Mouse (Mus musculus) hindlimb bud, embryonic 11.5 days (tissue): ENCODE results near the gene Cpne2.
A peak's percentile ranks its signal among the peaks of the same experiment; 100 is the strongest.

Source experiments
- DNase-seq: peaks from one replicate; pipeline ENCODE4 v3.0.0-alpha.2; 2012; ENCODE audit warnings: low read depth, low spot score; ENCODE audit errors: extremely low spot score

Cpne2 gene

GRCm38 (mm10) chr8:94532873-94533671 is at the start of gene Cpne2:
Cpne2 (plus strand) TSS chr8:94532990.
- DNase-seq, result no peak

- no peak for DNase-seq
Observed at GRCm38 (mm10) chr8:94485288-94485687, 47.5 kb upstream of the Cpne2 start.

GRCm38 (mm10) chr8:94485882-94486281 is 46.9 kb upstream of the Cpne2 start:
- DNase-seq, result peak; percentile 18

- no peak for DNase-seq
Observed at GRCm38 (mm10) chr8:94488016-94488415, 44.8 kb upstream of the Cpne2 start.

- DNase-seq, result no peak
Observed at GRCm38 (mm10) chr8:94489809-94490483, 42.8 kb upstream of the Cpne2 start.

GRCm38 (mm10) chr8:94492021-94492681 is 40.6 kb upstream of the Cpne2 start:
- peak; percentile 46 for DNase-seq

DNA sequence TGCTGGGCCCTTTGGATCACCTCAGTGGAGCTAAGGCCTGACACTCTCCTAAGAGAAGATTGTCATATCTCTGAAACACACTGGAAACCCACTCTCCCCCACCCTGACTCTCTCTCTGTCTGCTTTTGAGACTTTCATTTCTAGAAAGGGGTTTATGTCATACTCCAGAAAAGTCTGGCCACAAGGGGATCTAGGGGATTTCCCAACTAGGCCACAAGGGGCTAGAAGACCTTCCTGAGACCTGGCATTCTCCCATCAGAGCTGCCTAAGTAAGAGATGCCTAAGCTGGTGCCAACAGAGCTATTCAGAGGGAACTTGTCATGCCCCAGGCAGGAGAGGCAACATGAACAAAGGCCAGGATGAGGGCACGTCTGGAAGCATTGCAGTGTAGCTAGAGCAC is 39.5 kb upstream of the Cpne2 start:
- DNase-seq, result no peak

DNA sequence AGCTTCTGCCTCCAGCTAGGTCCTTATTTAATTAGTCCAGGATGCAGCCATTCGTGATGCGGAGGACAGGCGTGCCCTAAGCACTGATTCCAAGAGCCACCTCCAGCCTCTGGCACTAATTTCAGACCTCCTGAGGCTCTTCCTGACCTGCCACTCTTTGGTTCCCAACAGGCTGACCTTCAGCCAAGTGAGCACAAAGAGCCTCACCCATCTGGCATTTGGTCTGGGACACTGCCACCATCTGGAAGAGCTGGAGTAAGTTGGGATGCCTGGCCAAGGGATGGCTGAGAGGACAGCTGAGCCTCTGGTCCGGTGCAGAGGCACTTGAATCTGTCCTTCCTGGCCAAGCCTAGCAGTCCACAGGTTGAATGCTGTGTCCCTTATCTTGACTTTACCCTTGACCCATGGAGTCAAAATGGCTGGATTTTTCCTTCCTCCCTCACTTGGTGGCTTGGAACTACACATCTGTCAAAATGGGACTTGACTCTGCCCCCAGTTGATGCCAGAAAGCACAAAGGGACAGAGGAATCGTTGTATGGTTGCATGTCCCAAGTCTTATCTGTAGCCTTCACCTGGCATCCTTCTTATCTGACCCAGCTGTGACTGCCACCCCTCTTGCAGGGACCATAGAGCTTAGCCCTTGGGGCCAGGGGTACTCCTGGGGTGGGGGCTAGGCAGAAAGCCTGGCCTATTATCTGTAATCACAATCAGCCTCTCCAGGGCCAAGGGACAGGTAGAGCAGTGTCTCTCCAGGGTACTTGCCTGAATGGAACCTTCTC is 17.2 kb upstream of the Cpne2 start:
- no peak for DNase-seq

- DNase-seq, result no peak
Observed at GRCm38 (mm10) chr8:94516209-94516593, 16.6 kb upstream of the Cpne2 start.

GRCm38 (mm10) chr8:94516766-94517165 is 16.0 kb upstream of the Cpne2 start:
- DNase-seq, result no peak

- no peak for DNase-seq
Observed at GRCm38 (mm10) chr8:94518331-94518730, 14.5 kb upstream of the Cpne2 start.

DNA sequence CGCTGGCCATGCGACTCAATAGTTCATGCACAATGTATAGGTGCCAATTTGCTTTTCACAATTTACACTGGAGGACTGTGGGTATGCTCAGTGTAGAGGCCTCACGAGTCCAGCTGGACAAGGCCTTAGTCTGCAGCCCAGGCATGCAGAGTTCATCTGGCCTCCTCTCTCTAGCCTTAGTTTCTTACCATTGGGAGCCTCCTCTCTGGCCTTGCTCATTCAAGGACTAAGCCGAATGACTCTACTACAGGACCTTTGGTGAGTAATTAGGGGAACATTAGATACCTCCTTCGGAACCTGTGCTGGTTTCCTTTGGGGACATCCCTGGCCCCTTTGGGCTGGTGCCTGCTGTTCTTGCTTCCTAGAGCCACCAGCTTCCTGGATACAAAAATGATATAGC is 13.8 kb upstream of the Cpne2 start:
- no peak for DNase-seq

DNA sequence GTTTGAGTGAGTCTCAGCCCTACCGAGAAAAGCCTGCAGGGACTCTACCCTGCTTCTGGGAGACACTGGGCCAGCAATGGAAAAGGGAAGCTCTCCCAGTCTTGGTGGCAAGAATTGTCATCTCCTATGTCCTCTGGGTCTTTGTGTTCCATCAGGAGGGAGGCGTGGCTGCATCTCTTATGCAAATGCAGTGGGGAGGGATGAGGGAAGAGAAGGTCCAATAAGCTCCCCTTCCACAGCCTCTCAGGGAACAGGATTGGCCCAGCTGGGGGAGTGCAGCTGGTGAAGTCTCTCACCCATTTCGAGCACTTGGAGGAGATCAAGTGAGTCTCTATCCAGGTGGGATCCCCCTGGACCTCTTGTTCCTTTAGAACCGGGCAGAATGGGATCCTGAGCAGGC is 11.3 kb upstream of the Cpne2 start:
- no peak for DNase-seq

DNA sequence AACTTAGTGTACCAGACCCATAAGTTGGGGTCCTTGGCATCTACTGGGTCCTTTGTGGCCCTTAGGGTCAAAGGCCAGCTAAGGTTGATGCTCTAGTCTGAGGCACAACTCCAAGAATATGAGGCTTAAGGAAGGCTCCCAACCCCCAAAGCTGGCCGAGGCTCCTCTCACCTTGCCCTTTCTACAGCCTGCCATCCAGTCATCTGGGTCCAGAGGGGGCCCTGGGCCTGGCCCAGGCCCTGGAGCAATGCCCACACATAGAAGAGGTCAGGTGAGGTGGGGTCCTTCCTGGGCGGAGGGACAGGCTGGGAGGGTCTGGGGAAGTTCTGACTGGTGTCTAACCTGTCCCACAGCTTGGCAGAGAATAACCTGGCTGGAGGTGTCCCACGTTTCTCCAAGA is 10.3 kb upstream of the Cpne2 start:
- no peak for DNase-seq

DNA sequence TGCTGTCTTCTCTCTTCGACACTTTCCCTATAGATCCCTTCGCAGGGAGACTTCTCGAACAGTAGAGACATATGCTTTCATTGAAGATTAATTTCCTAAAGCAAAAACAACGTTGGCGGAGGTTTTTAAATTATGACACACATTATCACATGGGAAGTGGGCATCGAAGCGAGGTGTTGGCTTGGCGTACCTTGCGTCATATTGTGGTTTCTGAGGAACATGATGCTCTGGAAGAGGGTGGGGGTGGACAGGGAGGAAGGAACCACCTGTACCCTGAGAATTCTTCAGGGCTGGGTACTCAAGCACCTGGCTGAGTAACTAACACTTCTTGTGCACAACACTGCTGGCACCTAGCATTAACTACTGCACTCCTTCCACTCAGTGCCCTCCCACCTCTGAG is 8.2 kb upstream of the Cpne2 start:
- no peak for DNase-seq

- no peak for DNase-seq
Observed at GRCm38 (mm10) chr8:94527178-94527577, 5.6 kb upstream of the Cpne2 start.

GRCm38 (mm10) chr8:94528245-94528644 is 4.5 kb upstream of the Cpne2 start:
- no peak for DNase-seq

- no peak for DNase-seq
Observed at GRCm38 (mm10) chr8:94529875-94530274, 2.9 kb upstream of the Cpne2 start.

DNA sequence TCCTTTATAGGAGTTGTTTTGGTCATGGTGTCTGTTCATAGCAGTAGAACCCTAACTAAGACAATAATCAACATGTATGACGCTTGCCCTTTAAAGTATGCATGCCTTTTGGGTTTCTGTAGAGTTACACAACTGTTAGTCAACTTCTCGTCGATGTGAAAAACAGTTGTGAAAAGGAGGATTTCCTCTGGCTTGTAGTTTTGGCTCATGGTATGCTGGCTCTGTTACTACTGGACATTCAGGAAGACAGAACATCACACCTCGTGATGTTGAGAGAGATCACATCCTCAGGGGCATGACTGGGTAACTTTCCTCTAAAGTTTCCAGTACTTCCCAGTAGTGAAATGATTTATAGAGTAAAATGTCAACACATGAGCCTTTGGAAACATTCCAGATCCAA is 2.1 kb upstream of the Cpne2 start:
- no peak for DNase-seq

DNA sequence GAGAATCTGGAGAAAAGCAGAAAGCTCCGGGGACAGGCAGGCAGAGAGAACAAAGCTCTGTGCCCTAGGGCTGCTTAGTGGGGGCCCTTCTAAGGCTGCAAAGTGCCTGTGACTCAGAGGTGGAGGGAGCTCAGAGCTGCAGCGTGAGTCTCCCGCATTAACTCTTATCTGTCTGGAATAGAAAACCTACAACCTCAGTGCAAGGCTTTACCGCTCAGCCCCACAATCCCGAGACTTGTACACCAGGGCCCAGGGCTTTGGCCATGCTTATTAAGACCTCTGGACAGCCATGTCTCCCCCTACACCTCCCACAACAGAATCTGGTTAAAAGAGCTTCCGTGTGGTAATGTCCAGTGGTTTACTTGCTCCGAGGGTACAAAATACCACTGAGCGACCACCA is 790 bp upstream of the Cpne2 start:
- DNase-seq, result no peak

GRCm38 (mm10) chr8:94532525-94532872 is 291 bp upstream of the Cpne2 start:
- no peak for DNase-seq
